Mouse (Mus musculus): Measurements from ENCODE around the gene Clhc1. TPM values are rescaled to one million over a fixed set of nuclear protein-coding genes. Genes with fewer than 3 reads are reported as not detected.

Gene Clhc1
- polyA plus RNA-seq, 1 experiment from 2014 or later: 0.15 TPM

DNA sequence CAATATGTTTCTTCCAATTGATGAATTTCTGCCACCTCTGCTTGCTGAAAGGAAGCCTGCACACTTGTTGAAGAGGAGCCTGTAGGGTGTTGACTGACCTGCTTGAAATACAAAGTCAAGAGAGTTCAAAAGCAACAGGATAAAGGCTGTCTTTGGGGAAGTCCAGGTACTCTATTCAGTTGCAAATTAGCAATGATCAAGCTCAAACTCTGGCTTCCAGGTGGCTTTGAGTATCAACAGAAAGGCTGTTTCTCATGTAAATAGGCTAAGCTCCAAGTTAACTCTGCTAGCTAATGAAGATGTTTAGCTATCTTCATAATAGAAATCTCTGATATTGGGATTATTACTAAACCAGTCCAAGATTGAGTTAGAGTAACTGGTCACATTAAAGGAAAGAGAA, 49.4 kb downstream of the Clhc1 start:
- Histone ChIP-seq H3K9ac (ENCODE audit: low read depth, low read length) (no peak overlapping the region), H3K9me3 (ENCODE audit: control insufficient read depth, low read length) (no peaks in the 10 kb centered on the region), H3K4me2 (ENCODE audit: low read depth, low read length) (no peak overlapping the region), H3K4me1 (ENCODE audit: control insufficient read depth, insufficient read depth, low read length) (no peaks in the 10 kb centered on the region), H3K27me3 (replicated peaks; ENCODE audit: control insufficient read depth, insufficient read depth, low read length) (no peaks in the 10 kb centered on the region), H3K4me3 (ENCODE audit: low read depth, low read length) (no peak overlapping the region), H3K27ac (replicated peaks; ENCODE audit: low read depth, low read length) (no peak overlapping the region), H3K36me3 (ENCODE audit: control insufficient read depth, insufficient read depth, low read length) (no peaks in the 10 kb centered on the region)
- ATAC-seq (ENCODE audit: low read depth) (no peak), DNase-seq (ENCODE audit: low spot score) (no peak)

- DNase-seq (ENCODE audit: low spot score) (no peak), ATAC-seq (ENCODE audit: low read depth) (no peak)
- no peak overlapping the region for H3K9ac ChIP-seq (ENCODE audit: low read depth, low read length)
- H3K27me3 ChIP-seq (replicated peaks; ENCODE audit: control insufficient read depth, insufficient read depth, low read length): no peaks in the 10 kb centered on the region
- H3K36me3 ChIP-seq (ENCODE audit: control insufficient read depth, insufficient read depth, low read length): no peaks in the 10 kb centered on the region
- H3K9me3 ChIP-seq (ENCODE audit: control insufficient read depth, low read length): no peaks in the 10 kb centered on the region
- no peak overlapping the region for H3K4me3 ChIP-seq (ENCODE audit: low read depth, low read length)
- H3K4me1 ChIP-seq (ENCODE audit: control insufficient read depth, insufficient read depth, low read length): no peaks in the 10 kb centered on the region
- H3K27ac ChIP-seq (replicated peaks; ENCODE audit: low read depth, low read length): no peak overlapping the region
- H3K4me2 ChIP-seq (ENCODE audit: low read depth, low read length): no peak overlapping the region
Measured at GRCm38 (mm10) chr11:29599000-29599399, 51.2 kb downstream of the Clhc1 start.

- no peak for DNase-seq (ENCODE audit: low spot score)
- H3K4me1 ChIP-seq (ENCODE audit: control insufficient read depth, insufficient read depth, low read length): no peaks in the 10 kb centered on the region
- 64% methylated on average over 2 of the region's 2 CpGs for WGBS
- H3K4me3 ChIP-seq (ENCODE audit: low read depth, low read length): no peak overlapping the region
- H3K9me3 ChIP-seq (ENCODE audit: control insufficient read depth, low read length): no peaks in the 10 kb centered on the region
- no peak overlapping the region for H3K27ac ChIP-seq (replicated peaks; ENCODE audit: low read depth, low read length)
- no peak overlapping the region for H3K4me2 ChIP-seq (ENCODE audit: low read depth, low read length)
- ATAC-seq (ENCODE audit: low read depth): no peak
- H3K27me3 ChIP-seq (replicated peaks; ENCODE audit: control insufficient read depth, insufficient read depth, low read length): no peaks in the 10 kb centered on the region
- no peaks in the 10 kb centered on the region for H3K36me3 ChIP-seq (ENCODE audit: control insufficient read depth, insufficient read depth, low read length)
- no peak overlapping the region for H3K9ac ChIP-seq (ENCODE audit: low read depth, low read length)
Measured at GRCm38 (mm10) chr11:29603581-29603980, 55.8 kb downstream of the Clhc1 start.

DNA sequence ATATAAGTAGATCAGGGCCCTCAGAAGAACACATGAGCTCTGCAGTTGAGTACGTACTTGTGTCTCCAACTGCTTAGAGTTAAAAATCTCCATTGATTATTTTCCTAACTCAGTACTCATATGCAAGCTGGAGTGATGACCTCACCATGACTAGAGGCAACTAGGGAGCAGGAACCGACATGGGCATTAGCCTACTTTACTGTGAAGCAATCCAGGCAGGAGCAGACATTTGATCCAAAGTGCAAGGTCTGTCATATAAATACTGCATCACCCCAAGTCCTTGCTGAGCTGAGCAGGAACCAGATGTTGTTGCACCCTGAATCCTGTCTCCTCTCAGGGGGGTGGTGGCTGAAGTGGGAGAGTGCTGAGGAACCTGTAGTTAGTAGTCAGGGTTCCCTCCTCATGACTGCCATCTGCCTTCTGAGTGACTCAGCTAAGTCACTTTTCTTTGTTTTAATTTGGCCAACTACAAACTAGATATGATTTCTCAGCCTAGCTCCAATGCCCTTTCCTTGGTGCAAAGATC, 59.8 kb downstream of the Clhc1 start:
- Histone ChIP-seq H3K4me3 (ENCODE audit: low read depth, low read length) (no peak overlapping the region), H3K9ac (ENCODE audit: low read depth, low read length) (no peak overlapping the region), H3K4me2 (ENCODE audit: low read depth, low read length) (no peak overlapping the region), H3K4me1 (ENCODE audit: control insufficient read depth, insufficient read depth, low read length) (no peaks in the 10 kb centered on the region), H3K36me3 (ENCODE audit: control insufficient read depth, insufficient read depth, low read length) (no peaks in the 10 kb centered on the region), H3K27ac (replicated peaks; ENCODE audit: low read depth, low read length) (no peak overlapping the region), H3K27me3 (replicated peaks; ENCODE audit: control insufficient read depth, insufficient read depth, low read length) (no peaks in the 10 kb centered on the region), H3K9me3 (ENCODE audit: control insufficient read depth, low read length) (no peaks in the 10 kb centered on the region)
- 69% methylated on average over 2 of the region's 2 CpGs for WGBS
- ATAC-seq (ENCODE audit: low read depth): no peak
- no peak for DNase-seq (ENCODE audit: low spot score)

DNA sequence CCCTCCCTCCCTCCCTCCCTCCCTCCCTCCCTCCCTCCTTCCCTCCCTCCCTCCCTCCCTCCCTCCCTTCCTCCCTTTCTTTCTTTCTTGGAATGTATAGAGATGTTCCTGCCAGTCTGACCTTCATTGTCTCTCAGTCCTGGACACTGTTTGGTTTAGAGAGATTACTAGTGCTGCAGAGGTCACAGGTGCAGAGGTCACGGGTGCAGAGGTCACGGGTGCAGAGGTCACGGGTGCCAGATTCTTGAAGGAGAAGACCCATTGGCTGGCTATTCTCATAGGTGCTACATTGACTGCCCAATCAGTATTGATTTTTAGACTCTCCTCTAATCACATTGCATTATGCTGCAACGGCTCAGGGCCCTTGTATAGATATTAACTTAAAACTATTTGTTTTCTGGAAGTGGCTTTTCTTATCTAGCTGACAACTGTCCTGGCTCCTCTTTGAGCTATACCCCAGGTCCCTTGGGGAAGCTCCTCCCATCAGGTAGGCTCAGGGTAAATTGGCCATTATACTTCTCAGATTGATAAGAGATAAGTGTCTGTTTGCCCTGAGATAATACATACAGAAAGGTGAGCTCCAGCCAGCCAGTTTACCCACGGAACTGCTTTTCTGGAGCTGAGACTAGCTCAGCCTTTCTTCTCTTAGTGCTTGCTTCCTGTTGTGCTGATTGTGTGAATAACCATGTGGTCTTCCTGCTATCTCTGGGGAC, 62.2 kb downstream of the Clhc1 start:
- 73% methylated on average over 5 of the region's 5 CpGs for WGBS
- Histone ChIP-seq H3K27ac (replicated peaks; ENCODE audit: low read depth, low read length) (no peak overlapping the region), H3K4me3 (ENCODE audit: low read depth, low read length) (no peak overlapping the region), H3K9me3 (ENCODE audit: control insufficient read depth, low read length) (no peaks in the 10 kb centered on the region), H3K27me3 (replicated peaks; ENCODE audit: control insufficient read depth, insufficient read depth, low read length) (no peaks in the 10 kb centered on the region), H3K4me1 (ENCODE audit: control insufficient read depth, insufficient read depth, low read length) (peaks cover 3% of the 10 kb centered on the region; the same call in 1 of the 2 replicates), H3K9ac (ENCODE audit: low read depth, low read length) (no peak overlapping the region), H3K36me3 (ENCODE audit: control insufficient read depth, insufficient read depth, low read length) (no peaks in the 10 kb centered on the region), H3K4me2 (ENCODE audit: low read depth, low read length) (no peak overlapping the region)
- ATAC-seq (ENCODE audit: low read depth): no peak
- no peak for DNase-seq (ENCODE audit: low spot score)

DNA sequence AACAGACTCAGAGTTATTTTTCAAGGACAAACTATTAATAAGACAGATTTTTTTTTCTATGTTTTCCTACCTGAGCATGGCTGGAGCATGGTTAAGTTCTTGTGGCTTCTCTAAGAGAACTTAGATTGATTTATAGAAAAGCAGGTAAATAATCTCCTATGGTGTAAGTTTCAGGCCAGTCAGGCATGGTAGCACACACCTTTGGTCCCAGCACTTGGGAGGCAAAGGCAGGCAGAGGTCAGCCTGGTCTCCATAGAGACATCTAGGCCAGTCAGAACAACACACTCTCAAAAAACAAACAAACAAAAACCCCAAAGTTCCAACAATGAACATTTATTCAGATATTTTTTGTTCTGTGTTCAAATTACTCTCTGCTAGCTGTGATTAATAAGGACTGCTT, 64.3 kb downstream of the Clhc1 start:
- Histone ChIP-seq H3K36me3 (ENCODE audit: control insufficient read depth, insufficient read depth, low read length) (no peaks in the 10 kb centered on the region), H3K27me3 (replicated peaks; ENCODE audit: control insufficient read depth, insufficient read depth, low read length) (no peaks in the 10 kb centered on the region), H3K4me2 (ENCODE audit: low read depth, low read length) (no peak overlapping the region), H3K4me1 (ENCODE audit: control insufficient read depth, insufficient read depth, low read length) (peaks cover 3% of the 10 kb centered on the region; the same call in 1 of the 2 replicates), H3K4me3 (ENCODE audit: low read depth, low read length) (no peak overlapping the region), H3K9me3 (ENCODE audit: control insufficient read depth, low read length) (no peaks in the 10 kb centered on the region), H3K9ac (ENCODE audit: low read depth, low read length) (no peak overlapping the region), H3K27ac (replicated peaks; ENCODE audit: low read depth, low read length) (no peak overlapping the region)
- no peak for DNase-seq (ENCODE audit: low spot score)
- no peak for ATAC-seq (ENCODE audit: low read depth)

GRCm38 (mm10) chr11:29613185-29613735, 65.5 kb downstream of the Clhc1 start:
- 87% methylated on average over 4 of the region's 4 CpGs for WGBS
- H3K27ac ChIP-seq (replicated peaks; ENCODE audit: low read depth, low read length): peak overlapping the region; percentile 36; the same call in 1 of the 2 replicates
- H3K9me3 ChIP-seq (ENCODE audit: control insufficient read depth, low read length): no peaks in the 10 kb centered on the region
- H3K9ac ChIP-seq (ENCODE audit: low read depth, low read length): no peak overlapping the region
- no peaks in the 10 kb centered on the region for H3K27me3 ChIP-seq (replicated peaks; ENCODE audit: control insufficient read depth, insufficient read depth, low read length)
- H3K4me1 ChIP-seq (ENCODE audit: control insufficient read depth, insufficient read depth, low read length): peaks cover 3% of the 10 kb centered on the region; the same call in 1 of the 2 replicates
- DNase-seq (ENCODE audit: low spot score): no peak
- ATAC-seq (ENCODE audit: low read depth): no peak
- H3K4me2 ChIP-seq (ENCODE audit: low read depth, low read length): no peak overlapping the region
- no peaks in the 10 kb centered on the region for H3K36me3 ChIP-seq (ENCODE audit: control insufficient read depth, insufficient read depth, low read length)
- H3K4me3 ChIP-seq (ENCODE audit: low read depth, low read length): no peak overlapping the region

DNA sequence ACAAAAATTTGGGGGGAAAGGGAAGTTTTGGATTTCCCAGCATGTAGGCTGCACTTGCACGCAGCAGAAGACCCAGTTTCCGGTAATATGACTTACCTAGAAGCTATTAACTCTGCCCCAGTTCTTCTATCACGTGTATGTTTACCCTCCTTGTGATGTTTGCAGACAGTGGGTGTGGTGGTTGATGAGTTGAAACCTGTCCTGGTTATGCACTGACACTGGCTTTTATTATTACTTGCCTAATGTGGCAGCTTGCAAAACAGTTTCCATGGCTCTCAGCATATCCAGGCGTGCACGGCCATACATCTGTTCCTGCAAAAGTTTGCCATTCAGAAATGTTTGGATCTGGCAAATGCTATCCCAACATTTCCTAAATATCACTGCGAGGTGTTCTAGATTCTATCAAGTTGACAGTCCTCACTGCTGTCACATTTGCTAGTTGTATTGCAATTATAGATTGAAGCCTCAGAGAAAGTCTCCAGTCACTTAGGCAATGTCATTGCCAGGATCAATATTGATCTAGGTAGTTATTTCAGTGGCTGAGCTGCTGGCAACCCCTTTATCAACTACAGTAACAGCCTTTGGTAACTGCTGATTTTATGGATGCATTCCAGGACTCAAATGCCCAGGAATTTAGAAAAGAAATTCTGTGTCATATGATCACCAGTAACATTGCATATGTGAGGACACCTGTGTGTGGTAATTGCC, 66.6 kb downstream of the Clhc1 start:
- no peak overlapping the region; the same call in 1 of the 2 replicates for H3K4me2 ChIP-seq (ENCODE audit: low read depth, low read length)
- WGBS: 66% methylated on average over 6 of the region's 6 CpGs
- ATAC-seq (ENCODE audit: low read depth): peak; percentile 88
- peaks cover 3% of the 10 kb centered on the region; the same call in 1 of the 2 replicates for H3K4me1 ChIP-seq (ENCODE audit: control insufficient read depth, insufficient read depth, low read length)
- no peaks in the 10 kb centered on the region for H3K27me3 ChIP-seq (replicated peaks; ENCODE audit: control insufficient read depth, insufficient read depth, low read length)
- no peaks in the 10 kb centered on the region for H3K9me3 ChIP-seq (ENCODE audit: control insufficient read depth, low read length)
- DNase-seq (ENCODE audit: low spot score): peak; percentile 63
- no peak overlapping the region for H3K9ac ChIP-seq (ENCODE audit: low read depth, low read length)
- H3K36me3 ChIP-seq (ENCODE audit: control insufficient read depth, insufficient read depth, low read length): no peaks in the 10 kb centered on the region
- no peak overlapping the region for H3K27ac ChIP-seq (replicated peaks; ENCODE audit: low read depth, low read length)
- no peak overlapping the region for H3K4me3 ChIP-seq (ENCODE audit: low read depth, low read length)
